Mouse (Mus musculus): ENCODE results near the gene Ano2. TPM values are rescaled to one million over a fixed set of nuclear protein-coding genes. Genes with fewer than 3 reads are reported as not detected.

Ano2 gene
- polyA plus RNA-seq, 1 experiment from 2014 or later, result 0.24 TPM

- Histone ChIP-seq H3K27me3 (no peaks in the 10 kb centered on the region), H3K9me3 (no peaks in the 10 kb centered on the region), H3K4me2 (replicated peaks) (no peak overlapping the region), H3K36me3 (no peaks in the 10 kb centered on the region), H3K27ac (no peak overlapping the region), H3K9ac (replicated peaks) (no peak overlapping the region), H3K4me3 (replicated peaks) (no peak overlapping the region), H3K4me1 (replicated peaks) (no peaks in the 10 kb centered on the region)
- WGBS, result 24% methylated on average over 2 of the region's 2 CpGs
- no peak for ATAC-seq
Observed at GRCm38 (mm10) chr6:125868516-125868915, 178.3 kb downstream of the Ano2 start.

GRCm38 (mm10) chr6:125871482-125871881 is 181.3 kb downstream of the Ano2 start:
- Histone ChIP-seq H3K4me3 (replicated peaks) (no peak overlapping the region), H3K4me1 (replicated peaks) (no peaks in the 10 kb centered on the region), H3K9ac (replicated peaks) (no peak overlapping the region), H3K27ac (no peak overlapping the region), H3K36me3 (no peaks in the 10 kb centered on the region), H3K4me2 (replicated peaks) (no peak overlapping the region), H3K27me3 (no peaks in the 10 kb centered on the region), H3K9me3 (no peaks in the 10 kb centered on the region)
- ATAC-seq, result no peak
- WGBS, result 88% methylated on average over 4 of the region's 4 CpGs

- no peak overlapping the region for H3K4me2 ChIP-seq (replicated peaks)
- H3K4me1 ChIP-seq (replicated peaks), result no peaks in the 10 kb centered on the region
- H3K4me3 ChIP-seq (replicated peaks), result no peak overlapping the region
- H3K27ac ChIP-seq, result no peak overlapping the region
- 88% methylated on average over 6 of the region's 6 CpGs for WGBS
- no peaks in the 10 kb centered on the region for H3K36me3 ChIP-seq
- no peaks in the 10 kb centered on the region for H3K27me3 ChIP-seq
- ATAC-seq, result no peak
- no peak overlapping the region for H3K9ac ChIP-seq (replicated peaks)
- no peaks in the 10 kb centered on the region for H3K9me3 ChIP-seq
Observed at GRCm38 (mm10) chr6:125874742-125875141, 184.5 kb downstream of the Ano2 start.

GRCm38 (mm10) chr6:125876884-125877283 is 186.7 kb downstream of the Ano2 start:
- Histone ChIP-seq H3K9me3 (no peaks in the 10 kb centered on the region), H3K36me3 (no peaks in the 10 kb centered on the region), H3K27me3 (no peaks in the 10 kb centered on the region), H3K27ac (no peak overlapping the region), H3K4me2 (replicated peaks) (no peak overlapping the region), H3K4me1 (replicated peaks) (no peaks in the 10 kb centered on the region), H3K4me3 (replicated peaks) (no peak overlapping the region), H3K9ac (replicated peaks) (no peak overlapping the region)
- WGBS, result 85% methylated on average over 1 of the region's 1 CpGs
- no peak for ATAC-seq

DNA sequence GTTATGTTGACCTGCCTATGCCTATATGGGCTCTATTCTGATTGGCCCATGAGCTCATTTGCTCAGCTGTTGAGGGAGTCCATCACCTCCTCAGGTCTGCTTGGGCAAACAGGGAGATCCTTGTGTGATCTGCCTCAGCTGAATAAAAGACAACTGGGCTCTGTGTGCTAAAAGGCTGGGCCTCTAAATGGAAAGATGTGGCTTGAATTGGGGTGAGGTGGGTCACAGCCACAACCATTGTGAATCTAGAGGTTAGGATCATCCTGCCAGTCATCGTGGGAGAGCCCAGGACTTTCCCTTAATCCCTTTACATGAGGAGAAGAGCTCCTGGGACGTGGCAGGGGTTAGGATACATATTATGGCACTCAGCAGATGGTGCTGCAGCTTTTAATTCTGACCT is 188.5 kb downstream of the Ano2 start:
- no peak overlapping the region for H3K27ac ChIP-seq
- H3K27me3 ChIP-seq, result no peaks in the 10 kb centered on the region
- no peaks in the 10 kb centered on the region for H3K4me1 ChIP-seq (replicated peaks)
- 58% methylated on average over 2 of the region's 2 CpGs for WGBS
- no peaks in the 10 kb centered on the region for H3K36me3 ChIP-seq
- H3K4me3 ChIP-seq (replicated peaks), result no peak overlapping the region
- ATAC-seq, result no peak
- no peaks in the 10 kb centered on the region for H3K9me3 ChIP-seq
- H3K9ac ChIP-seq (replicated peaks), result no peak overlapping the region
- no peak overlapping the region for H3K4me2 ChIP-seq (replicated peaks)

DNA sequence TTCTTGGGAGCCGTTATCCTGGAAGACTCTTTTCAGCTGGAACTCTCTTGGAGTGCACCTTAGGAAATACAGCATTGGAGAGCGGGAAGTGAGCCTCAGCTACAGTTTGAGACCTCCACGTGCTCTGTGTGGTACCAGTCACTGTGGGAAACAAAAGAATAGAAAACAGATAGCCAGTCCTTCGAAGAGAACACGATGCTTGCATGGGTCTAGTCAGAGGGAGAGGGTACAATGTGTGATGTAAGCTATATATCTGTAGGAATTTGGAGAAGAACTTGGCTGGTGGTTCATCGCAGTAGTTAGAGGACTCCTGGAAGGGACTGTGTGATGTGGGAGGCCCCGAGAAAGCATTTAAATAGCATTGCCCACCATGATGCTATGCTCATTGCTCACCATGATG is 189.1 kb downstream of the Ano2 start:
- Histone ChIP-seq H3K36me3 (no peaks in the 10 kb centered on the region), H3K27me3 (no peaks in the 10 kb centered on the region), H3K4me3 (replicated peaks) (no peak overlapping the region), H3K9me3 (no peaks in the 10 kb centered on the region), H3K4me1 (replicated peaks) (no peaks in the 10 kb centered on the region), H3K27ac (no peak overlapping the region), H3K9ac (replicated peaks) (no peak overlapping the region), H3K4me2 (replicated peaks) (no peak overlapping the region)
- WGBS, result 83% methylated on average over 7 of the region's 7 CpGs
- no peak for ATAC-seq

DNA sequence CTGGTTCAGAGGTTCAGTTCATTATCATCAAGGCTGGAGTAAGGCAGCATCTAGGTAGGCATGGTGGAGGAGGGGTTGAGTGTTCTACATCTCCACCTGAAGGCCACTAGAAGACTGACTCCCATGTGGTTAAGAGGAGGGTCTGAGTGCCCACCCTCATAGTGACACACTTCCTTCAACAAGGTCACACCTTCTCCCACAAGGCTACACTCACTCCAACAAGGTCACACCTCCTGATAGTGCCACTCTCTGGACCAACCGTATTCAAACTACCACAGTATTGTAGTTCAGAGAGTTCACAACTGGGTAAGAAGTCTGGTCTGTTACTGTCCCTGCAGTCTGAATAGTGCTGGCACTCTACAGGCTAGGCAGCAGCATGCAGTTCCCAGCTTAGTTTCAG is 198.4 kb downstream of the Ano2 start:
- no peak overlapping the region for H3K4me2 ChIP-seq (replicated peaks)
- no peaks in the 10 kb centered on the region for H3K4me1 ChIP-seq (replicated peaks)
- H3K36me3 ChIP-seq, result no peaks in the 10 kb centered on the region
- 94% methylated on average over 1 of the region's 1 CpGs for WGBS
- no peaks in the 10 kb centered on the region for H3K27me3 ChIP-seq
- H3K9ac ChIP-seq (replicated peaks), result no peak overlapping the region
- no peaks in the 10 kb centered on the region for H3K9me3 ChIP-seq
- no peak overlapping the region for H3K27ac ChIP-seq
- no peak overlapping the region for H3K4me3 ChIP-seq (replicated peaks)
- no peak for ATAC-seq

GRCm38 (mm10) chr6:125894340-125894739 is 204.1 kb downstream of the Ano2 start:
- Histone ChIP-seq H3K4me1 (replicated peaks) (no peaks in the 10 kb centered on the region), H3K9ac (replicated peaks) (no peak overlapping the region), H3K9me3 (no peaks in the 10 kb centered on the region), H3K36me3 (no peaks in the 10 kb centered on the region), H3K4me2 (replicated peaks) (no peak overlapping the region), H3K4me3 (replicated peaks) (no peak overlapping the region), H3K27ac (no peak overlapping the region), H3K27me3 (no peaks in the 10 kb centered on the region)
- no peak for ATAC-seq
- 83% methylated on average over 3 of the region's 3 CpGs for WGBS

GRCm38 (mm10) chr6:125914446-125914845 is 224.2 kb downstream of the Ano2 start:
- Histone ChIP-seq H3K4me2 (replicated peaks) (no peak overlapping the region), H3K9me3 (no peaks in the 10 kb centered on the region), H3K9ac (replicated peaks) (no peak overlapping the region), H3K36me3 (no peaks in the 10 kb centered on the region), H3K4me3 (replicated peaks) (no peak overlapping the region), H3K27me3 (no peaks in the 10 kb centered on the region), H3K27ac (no peak overlapping the region), H3K4me1 (replicated peaks) (no peaks in the 10 kb centered on the region)
- ATAC-seq, result no peak
- 81% methylated on average over 9 of the region's 9 CpGs for WGBS

DNA sequence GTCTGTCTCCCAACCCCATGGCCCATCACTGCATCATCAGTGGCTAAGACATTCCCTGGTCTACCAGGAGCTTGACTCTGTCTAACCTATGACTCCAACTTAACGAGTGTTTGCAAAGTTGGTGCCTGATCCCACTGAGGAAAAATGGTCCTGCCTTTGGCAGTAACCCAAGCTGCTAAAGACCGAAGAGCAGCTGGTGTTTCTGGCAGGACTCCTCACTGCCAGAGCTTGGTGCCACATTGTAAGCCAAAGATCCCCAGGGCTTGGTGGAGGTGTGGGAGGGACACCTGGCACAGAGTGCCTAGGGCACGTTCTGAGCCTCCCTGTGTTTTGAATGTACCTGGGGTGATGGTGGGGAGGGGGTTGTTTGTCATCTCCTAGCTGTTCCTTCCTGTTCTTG is 232.5 kb downstream of the Ano2 start:
- Histone ChIP-seq H3K9ac (replicated peaks) (no peak overlapping the region), H3K27ac (no peak overlapping the region), H3K4me1 (replicated peaks) (no peaks in the 10 kb centered on the region), H3K4me3 (replicated peaks) (no peak overlapping the region), H3K27me3 (no peaks in the 10 kb centered on the region), H3K9me3 (no peaks in the 10 kb centered on the region), H3K4me2 (replicated peaks) (no peak overlapping the region), H3K36me3 (no peaks in the 10 kb centered on the region)
- no peak for ATAC-seq
- 75% methylated on average over 3 of the region's 3 CpGs for WGBS

- 81% methylated on average over 2 of the region's 2 CpGs for WGBS
- Histone ChIP-seq H3K9me3 (no peaks in the 10 kb centered on the region), H3K27me3 (no peaks in the 10 kb centered on the region), H3K4me3 (replicated peaks) (no peak overlapping the region), H3K9ac (replicated peaks) (no peak overlapping the region), H3K4me1 (replicated peaks) (no peaks in the 10 kb centered on the region), H3K36me3 (no peaks in the 10 kb centered on the region), H3K4me2 (replicated peaks) (no peak overlapping the region), H3K27ac (no peak overlapping the region)
- ATAC-seq, result no peak
Observed at GRCm38 (mm10) chr6:125924979-125925378, 234.8 kb downstream of the Ano2 start.

GRCm38 (mm10) chr6:125925861-125926260 is 235.6 kb downstream of the Ano2 start:
- H3K4me2 ChIP-seq (replicated peaks), result no peak overlapping the region
- no peaks in the 10 kb centered on the region for H3K4me1 ChIP-seq (replicated peaks)
- H3K9ac ChIP-seq (replicated peaks), result no peak overlapping the region
- H3K27me3 ChIP-seq, result no peaks in the 10 kb centered on the region
- H3K9me3 ChIP-seq, result no peaks in the 10 kb centered on the region
- H3K36me3 ChIP-seq, result no peaks in the 10 kb centered on the region
- 98% methylated on average over 3 of the region's 3 CpGs for WGBS
- no peak overlapping the region for H3K27ac ChIP-seq
- H3K4me3 ChIP-seq (replicated peaks), result no peak overlapping the region
- no peak for ATAC-seq

DNA sequence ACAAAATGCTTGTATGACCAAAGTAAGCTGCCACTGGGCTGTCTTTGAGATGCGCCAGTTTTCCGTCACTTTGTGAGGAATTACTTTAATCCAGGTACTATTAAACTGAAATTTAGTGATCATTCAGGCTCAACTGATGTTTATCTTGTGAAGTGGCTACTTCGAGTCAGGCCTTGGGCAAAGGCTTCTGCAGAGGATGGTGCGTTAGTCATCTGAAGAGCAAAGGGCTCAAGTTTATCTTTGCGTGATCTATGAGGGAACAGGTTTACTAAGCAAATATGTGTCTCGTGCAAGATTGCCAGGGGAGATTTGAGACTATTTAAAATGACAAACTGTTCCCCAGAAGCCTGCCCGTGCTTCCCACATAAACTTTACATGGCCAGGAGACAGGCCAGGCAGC is 241.7 kb downstream of the Ano2 start:
- Histone ChIP-seq H3K9me3 (no peaks in the 10 kb centered on the region), H3K4me3 (replicated peaks) (no peak overlapping the region), H3K36me3 (no peaks in the 10 kb centered on the region), H3K27ac (no peak overlapping the region), H3K4me2 (replicated peaks) (no peak overlapping the region), H3K4me1 (replicated peaks) (no peaks in the 10 kb centered on the region), H3K27me3 (no peaks in the 10 kb centered on the region), H3K9ac (replicated peaks) (no peak overlapping the region)
- WGBS, result 86% methylated on average over 7 of the region's 7 CpGs
- ATAC-seq, result no peak

Data from midbrain, embryonic 13.5 days (tissue).